Mouse (Mus musculus): ENCODE results near the gene Icam2.
A peak's percentile ranks its signal among the peaks of the same experiment; 100 is the strongest.
"Not testable (repeated sequence)": the region's sequence is repeated elsewhere in the genome, so short reads cannot be mapped to it uniquely, and the experiment has no call there.

Gene Icam2

DNA sequence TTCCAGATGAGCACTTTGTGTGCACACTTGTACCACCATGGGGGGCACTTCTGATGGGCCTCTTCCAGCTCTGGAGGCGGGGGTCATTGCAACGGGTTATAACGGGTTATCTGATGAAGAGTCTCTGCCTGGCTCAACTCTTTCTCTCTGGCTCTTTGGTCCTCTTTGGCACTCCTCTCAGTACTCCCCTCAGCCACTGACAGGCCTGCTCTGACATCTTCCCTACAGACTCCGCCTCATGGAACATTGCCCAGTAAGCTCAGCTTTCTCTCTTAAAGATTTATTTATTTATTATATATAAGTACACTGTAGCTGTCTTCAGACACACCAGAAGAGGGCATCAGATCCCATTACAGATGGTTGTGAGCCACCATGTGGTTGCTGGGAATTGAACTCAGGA, 48.6 kb downstream of the Icam2 start:
- DNase-seq, result not testable (repeated sequence)

- no peak for DNase-seq
These were observed 49.0 kb downstream of the Icam2 start for GRCm38 (mm10) chr11:106338870-106339269.

DNA sequence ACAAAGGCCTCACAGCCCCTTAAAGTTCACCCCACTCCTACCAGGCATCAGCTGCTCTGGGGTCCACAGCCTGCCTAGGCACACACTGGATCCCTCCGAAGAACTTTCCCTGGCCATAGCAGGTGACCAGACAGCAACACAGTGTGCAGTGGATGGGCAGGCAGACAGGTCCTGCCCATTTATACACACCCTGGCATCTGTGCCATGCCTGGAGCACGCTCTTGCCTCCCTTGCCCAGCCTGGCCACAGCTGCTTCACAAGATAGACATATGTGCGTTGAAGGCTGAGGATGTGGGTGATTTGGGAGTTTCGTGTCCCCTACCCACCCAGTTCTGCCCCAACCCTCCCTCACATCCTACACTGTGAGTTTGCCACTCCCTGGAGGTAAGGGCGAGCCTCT, 49.8 kb downstream of the Icam2 start:
- DNase-seq, result no peak

- no peak for DNase-seq
These were observed 53.8 kb downstream of the Icam2 start for GRCm38 (mm10) chr11:106334066-106334465.

DNA sequence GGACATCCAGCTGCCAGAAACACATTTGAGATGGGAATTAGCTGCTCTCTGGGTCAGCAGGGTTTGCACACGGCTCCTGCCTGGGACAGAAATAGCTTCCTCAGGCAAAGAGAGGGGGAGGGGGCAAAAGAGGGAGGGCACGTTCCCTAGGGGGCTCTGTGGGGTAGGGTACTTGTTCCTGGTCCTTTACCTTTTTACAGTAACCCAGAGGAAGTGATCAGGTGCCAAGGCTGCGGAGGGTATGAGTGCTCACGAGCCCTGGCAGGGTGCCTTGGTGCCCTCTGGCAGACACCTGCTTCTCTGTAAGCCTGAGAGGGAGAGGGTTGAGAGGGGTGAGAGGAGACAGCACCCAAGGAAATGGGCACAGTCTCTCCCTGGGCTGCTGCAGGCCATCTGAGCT, 55.4 kb downstream of the Icam2 start:
- no peak for DNase-seq

DNA sequence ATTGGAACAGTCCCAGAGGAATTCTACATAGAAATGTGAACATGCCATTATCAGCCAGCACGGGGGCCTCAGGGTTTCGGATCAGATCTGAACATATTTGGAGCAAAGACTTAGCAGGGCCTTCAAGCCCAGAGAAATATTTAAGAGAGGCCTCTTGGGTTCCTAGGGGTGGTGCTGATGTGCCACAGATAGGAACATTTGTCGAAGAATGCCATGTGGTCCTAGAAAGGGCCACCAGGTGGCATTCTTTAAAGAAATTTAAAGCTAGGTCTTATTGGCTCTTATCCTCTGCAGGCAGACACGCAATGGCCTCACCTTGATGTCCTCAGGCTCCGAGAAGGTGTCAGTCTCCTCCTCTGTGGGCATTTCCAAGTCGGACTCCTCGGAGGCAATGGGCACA, 58.2 kb downstream of the Icam2 start:
- DNase-seq, result peak; percentile 77

GRCm38 (mm10) chr11:106329128-106329527, 58.7 kb downstream of the Icam2 start:
- no peak for DNase-seq

- no peak for DNase-seq
These were observed 59.4 kb downstream of the Icam2 start for GRCm38 (mm10) chr11:106328521-106328920.
